Mouse (Mus musculus): ENCODE results near the gene Numb.

The Numb gene

DNA sequence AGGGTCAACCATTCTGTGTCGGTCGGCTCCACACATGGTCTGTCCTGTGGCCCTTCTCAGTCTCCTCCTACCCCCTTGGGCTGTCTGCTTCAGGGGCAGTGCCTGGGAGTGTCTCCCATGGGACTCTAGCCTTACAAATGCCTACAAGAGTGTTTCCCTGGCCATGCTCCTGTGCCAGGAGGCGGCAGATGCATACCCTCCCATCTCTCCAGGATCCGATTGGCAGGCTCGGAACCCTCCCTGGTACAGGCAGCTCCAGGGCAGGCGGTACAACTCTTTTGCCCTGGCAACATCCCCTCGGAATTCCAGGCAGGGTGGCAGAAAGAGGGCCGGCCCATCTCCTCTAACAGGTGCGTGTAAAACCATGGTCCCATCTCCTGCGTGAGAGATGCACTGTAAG lies 139.1 kb downstream of the Numb start:
- no peak for DNase-seq (ENCODE audit: low spot score)

DNA sequence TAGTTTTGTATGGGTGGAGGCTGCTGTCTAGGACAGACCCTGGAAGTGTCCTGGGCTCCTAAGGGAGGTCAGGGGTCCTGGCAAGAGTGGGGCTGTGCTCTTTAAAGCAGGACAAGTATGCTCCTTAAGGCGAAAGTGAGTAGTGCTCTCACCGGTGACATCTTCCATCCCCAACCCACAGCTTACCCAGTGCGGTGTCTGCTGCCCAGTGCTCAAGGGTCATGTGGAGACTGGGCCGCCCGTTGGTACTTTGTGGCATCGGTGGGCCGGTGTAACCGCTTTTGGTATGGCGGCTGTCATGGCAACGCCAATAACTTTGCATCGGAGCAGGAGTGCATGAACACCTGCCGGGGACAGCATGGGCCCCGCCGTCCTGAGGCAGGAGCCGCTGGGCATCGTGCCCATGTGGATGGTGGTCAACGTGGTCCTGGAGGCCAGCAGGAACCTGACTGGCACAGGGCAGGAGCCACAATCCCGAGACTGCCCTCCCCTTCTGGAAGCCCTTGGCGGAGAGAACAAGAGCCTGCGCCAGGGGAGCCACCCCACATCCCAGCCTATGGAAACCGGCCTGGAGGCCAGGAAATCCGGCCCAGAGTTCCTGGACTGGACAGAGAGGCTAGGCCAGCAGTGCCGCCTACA lies 140.0 kb downstream of the Numb start:
- DNase-seq (ENCODE audit: low spot score), result no peak

DNA sequence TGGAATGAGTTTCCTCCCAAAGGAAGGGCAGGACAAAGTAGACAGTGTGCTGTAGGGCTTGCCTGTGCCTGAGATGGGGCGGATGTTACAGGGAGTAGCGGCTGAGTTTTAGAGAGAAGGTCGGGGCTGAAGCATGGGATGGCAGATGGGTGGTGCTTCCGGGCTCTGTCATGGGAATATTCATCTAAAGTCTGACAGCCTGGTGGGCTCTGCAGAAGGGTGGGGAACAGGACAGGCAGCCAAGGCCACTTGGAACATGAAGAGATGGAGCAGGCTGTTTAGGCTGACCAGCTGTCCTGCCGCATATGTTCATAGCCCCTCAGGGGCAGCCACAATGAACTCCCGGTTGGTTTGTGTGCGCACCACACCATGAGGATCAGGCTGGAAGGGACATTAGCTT lies 140.5 kb downstream of the Numb start:
- no peak for DNase-seq (ENCODE audit: low spot score)

DNA sequence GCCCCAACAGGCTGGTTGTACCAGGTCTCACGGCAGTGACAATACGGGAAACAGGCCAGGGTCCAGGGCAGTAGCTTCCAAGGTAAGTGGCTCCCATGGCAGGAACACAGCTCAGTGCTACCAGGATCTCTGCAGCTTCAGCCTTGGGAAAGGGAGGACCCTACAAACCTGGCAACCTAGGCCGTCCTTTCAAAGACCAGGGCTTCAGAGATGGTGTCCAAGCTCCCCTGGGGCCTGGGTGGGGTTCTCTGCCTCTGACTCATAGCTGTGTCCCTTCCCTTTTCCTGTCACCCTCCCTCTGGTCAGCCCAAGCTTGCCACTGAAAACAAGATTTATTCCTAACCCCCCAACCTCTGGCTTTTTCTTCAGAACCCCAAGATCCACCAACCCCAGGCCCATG lies 141.6 kb downstream of the Numb start:
- DNase-seq (ENCODE audit: low spot score), result no peak

DNA sequence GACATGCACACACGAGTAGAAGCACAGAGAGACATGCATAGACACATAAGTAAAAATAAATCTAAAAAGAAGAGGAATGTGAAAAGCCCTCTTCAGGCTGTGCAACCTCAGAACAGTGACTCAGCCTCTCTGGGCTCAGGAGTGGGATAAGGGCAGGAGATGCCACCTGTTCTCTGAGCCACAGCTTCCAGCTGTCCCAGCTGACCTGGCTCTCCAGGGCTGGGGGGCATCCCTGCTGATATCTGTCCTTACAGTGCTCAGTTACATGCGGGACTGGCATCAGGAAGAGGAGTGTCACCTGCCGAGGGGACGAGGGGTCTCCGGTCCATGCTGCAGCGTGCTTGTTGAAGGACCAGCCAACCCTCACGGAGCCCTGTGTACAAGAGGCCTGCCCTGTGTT lies 145.0 kb downstream of the Numb start:
- no peak for DNase-seq (ENCODE audit: low spot score)

DNA sequence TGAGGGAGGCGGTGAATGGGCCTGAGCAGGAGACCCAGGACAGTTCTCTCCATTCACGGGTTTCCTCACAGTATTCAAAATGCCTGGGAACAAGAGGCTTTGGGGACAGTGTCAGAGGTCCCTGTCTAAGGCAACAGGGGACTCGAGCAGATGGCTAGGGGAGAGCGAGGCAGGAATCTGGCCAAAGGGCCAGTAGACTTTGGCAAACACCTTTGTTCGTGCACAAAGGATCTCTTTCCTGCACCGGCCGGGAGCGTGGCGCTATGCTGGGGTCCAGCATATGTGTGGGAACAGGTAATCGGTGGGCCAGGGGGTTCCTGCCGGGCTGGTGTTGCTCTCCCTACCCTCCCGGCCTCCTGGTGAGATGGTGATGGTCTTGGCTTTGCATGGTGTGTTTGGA lies 146.1 kb downstream of the Numb start:
- DNase-seq (ENCODE audit: low spot score), result no peak

DNA sequence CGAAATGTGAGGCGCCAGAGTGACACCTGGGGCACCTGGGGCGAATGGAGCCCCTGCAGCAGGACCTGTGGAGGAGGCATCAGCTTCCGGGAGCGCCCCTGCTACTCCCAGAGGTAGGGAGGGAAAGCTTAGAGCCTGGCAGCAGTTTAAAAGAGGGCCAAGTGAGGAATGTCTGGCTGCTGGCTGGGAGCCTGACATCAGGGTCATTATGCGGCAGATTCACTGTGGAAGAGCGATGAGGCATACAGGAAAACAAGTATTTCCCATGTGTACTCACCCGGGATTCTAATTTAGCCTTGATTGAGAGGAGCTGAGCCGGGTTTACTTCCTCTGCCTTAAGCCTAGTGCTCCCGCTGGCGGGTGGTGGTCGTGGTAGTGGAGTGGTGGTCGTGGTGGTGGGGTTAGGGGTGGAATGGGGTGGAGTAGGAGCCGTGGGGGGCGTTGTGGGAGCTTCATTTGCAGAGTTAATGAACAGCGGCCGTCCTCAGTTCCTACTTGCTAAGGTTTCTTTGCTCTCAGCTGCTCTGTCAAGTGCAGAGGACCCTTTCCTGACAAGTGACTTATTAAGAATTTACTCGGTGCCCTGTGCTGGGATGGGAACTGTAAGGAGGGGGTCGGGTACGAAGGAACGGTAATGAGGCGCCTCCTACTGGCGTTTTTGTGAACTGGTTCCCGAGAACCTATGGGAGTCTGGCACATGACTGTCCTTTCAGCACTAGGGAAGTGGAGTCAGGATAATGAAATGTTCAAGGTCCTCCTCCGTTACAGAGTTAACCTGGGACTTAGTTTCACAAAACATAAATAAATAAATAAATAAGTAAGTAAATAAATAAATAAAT lies 151.1 kb downstream of the Numb start:
- DNase-seq (ENCODE audit: low spot score), result peak; percentile 79

DNA sequence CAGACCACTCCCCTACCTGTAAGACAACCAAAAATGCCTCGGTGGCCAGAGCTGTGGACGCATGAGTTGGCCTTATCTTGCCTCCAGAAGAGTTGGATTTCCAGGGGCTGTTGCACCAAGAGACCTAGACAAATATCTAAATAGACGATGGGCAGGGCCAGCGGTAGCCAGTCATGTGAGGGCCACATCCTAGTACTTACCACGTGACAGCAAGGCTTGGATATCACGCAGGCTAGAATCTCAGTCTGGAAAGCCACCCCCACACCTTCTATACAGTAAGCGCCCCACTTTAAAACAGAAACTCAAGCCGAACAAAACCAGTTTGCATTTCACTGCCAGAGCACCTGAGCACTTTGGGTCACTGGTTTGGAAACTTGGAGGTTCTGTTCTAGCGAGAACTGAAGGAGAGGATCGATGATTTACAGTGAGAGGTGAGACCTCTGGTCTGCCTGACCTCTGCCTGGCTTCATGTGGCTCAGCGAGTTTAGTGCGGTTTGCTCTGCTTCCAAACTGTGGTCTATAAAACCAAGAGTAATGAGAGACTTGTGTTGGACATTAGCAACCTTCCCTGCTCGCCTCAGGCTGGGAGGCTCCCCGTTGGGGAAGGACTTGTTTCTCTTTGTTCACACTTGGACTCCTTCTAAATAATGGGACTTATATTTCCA lies 153.4 kb downstream of the Numb start:
- peak; percentile 22 for DNase-seq (ENCODE audit: low spot score)

DNA sequence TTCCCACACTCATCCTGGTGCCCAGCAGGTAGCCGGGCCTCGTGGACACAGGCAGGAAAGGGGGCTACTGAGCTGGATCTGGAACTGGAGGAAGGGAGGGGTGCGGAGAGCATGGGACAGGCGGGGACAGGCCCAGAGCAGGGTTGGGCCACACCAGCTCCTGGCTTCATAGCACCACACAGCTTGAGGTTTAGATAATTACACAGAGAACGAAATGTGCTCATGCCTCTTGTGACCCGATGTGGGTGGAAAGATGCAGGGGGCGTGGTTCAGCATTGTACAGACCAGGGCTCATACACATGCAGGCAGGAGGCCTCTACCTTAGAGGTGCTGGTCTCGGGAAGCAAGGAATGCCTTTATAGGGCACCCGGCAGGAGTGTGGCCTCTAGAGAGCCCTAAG lies 153.9 kb downstream of the Numb start:
- DNase-seq (ENCODE audit: low spot score), result no peak

DNA sequence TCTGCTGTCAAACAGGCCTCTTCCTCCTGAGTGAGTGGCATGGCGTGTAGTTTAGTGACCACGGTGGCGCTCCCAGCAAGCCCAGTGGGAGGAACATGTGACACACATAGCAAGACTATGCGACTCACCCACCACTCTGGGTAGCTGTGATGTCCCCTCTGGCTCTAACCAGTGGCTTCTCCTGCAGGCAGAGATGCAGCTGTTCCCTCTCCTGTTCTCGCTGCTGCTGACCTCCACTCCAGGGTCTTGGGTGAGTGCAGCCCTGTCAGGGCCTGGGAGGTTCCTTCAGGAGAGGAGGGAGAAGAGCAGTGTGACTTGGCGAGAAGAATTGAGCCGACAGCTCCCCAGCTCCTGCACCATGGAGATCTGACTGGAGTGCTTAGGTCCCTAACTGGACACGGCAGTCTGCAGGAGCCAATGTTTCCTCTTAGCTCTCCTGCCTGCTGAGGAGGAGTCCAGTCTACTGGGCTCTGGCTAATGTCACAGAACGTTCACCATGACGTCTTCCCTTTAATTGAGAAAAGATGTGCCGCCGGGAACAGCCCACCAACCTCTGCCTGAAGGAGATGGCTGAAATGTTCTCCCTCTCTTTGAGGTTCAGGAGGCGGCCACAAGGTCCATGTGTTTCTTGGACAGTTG lies 155.7 kb downstream of the Numb start:
- no peak for DNase-seq (ENCODE audit: low spot score)

DNA sequence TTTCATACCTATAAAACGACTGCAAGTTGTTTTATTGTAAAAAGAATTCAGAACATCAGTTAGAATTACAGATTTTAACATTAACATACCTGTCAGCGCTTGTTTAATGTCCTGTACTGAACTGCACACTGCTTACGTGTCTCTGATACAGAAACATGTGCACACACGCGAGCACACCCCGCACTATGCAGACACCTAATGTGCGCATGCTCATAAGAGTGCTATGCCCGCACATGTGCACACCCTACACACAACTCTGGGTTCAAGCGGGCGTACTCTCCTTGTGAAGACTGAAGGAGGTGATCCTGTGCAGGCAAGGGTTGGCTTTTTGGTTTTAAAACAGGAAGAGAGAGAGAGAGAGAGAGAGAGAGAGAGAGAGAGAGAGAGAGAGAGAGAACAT lies 157.2 kb downstream of the Numb start:
- no peak for DNase-seq (ENCODE audit: low spot score)

DNA sequence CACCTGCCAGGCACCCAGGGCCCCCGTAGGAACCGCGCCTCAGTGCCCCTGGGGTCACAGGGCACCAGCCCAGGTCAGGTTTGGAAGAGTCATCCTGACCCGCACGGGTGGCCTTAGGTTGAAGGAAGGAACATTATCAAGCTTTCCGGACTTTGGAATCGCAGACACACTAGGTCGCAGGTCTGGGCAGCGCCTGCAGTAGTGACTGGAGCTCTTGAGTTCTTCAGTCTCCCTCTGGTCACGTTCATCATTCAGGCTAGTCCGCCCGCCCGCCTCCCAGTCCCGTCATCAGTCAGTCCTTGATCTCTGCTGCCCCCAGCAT lies 157.7 kb downstream of the Numb start:
- DNase-seq (ENCODE audit: low spot score), result no peak

DNA sequence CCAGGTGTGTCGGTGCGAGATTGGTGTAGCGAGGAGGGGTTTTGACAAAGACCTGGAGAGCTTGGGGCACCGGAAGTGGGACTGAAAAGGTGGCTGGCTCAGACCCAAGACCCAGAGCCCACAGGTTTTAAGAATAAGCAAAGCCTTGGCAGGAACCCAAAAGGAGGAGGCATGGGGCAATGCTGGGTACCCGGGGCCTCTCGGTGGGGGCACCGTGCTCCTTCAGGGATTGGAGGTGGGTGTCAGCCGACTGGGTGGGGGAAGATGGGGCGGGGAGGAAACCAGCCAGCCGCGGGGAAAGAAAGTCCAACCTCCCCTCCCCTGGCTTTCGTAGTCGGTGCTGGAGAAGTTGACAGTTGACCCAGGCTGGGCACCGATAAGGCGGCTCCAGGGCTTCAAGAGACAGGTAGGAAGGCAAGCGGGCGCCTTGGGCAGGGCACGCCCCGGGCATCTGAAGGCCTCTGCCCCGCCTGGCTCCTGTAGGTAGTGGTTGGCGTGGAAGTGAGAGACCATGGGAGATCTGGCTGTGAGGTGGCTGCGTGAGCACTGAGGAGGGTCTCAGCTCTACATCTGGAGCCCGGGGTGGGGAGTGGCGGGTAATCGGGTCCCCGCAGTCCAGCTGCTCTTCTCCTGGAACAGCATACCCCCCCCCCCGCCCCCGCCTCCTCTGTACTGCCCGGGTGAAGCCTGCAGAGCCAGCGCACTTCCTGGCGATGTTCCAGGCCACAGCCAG lies 158.3 kb downstream of the Numb start, which contains the start of gene Papln:
Gene Papln (plus strand): TSS at position 324 of the 733 bp plus-strand sequence.
- DNase-seq (ENCODE audit: low spot score), result no peak

DNA sequence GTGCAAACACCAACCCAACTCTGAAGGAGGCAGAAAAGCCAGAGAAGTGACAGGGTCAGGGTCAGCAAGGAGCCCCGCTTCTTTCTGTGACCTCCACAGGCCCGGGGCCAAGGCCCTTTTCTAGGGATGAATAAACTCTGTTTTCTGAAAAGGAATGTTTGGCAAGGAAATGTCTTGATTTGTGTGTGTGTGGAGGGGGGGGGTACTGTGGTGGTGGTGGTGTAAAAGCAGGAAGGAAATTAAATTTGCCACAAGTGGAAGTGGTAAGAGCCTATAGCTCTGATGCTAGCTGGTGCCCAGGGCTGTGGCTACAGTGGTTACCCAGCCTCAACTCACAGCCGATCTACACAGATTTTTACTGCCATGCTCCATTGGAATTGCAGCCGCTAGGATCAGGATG lies 159.0 kb downstream of the Numb start:
- no peak for DNase-seq (ENCODE audit: low spot score)

DNA sequence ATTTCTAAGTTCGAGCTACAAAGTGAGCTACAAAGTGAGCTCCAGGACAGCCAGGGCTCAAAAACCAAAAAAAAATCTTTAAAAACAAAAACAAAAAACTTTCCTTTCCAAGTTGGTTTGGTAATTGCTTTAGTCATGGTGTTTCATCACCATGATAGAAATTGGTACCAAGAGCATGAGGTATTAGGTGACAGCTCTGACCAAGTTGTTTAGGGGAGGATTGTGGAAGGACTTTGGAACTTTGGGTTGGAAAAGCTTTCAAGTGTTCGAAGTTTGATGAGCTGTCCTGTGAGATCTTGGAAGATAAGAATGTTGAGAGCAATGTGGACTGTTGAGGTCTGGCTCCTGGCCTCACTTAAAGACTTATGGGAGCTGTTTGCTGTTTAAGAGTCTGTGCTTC lies 161.5 kb downstream of the Numb start:
- peak; percentile 57 for DNase-seq (ENCODE audit: low spot score)

DNA sequence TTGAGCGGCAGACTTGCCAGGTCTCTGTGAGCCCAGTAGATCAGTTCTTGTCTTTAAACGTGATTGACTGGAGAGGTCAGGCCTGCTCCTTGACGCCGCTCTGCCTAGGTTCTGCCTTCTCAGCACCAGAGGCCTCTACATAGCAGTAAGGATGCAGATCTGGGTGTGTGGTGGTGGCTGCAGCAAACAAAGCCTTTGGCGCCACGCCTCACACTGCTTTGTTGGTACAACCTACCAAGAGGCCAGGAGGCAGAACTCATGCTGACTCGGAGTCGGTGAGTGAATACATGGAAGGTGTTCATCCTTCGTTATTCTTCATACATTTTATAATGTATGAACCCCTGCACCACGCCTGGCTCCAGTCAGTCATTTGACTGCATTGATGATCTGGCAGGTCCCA lies 163.0 kb downstream of the Numb start:
- no peak for DNase-seq (ENCODE audit: low spot score)

DNA sequence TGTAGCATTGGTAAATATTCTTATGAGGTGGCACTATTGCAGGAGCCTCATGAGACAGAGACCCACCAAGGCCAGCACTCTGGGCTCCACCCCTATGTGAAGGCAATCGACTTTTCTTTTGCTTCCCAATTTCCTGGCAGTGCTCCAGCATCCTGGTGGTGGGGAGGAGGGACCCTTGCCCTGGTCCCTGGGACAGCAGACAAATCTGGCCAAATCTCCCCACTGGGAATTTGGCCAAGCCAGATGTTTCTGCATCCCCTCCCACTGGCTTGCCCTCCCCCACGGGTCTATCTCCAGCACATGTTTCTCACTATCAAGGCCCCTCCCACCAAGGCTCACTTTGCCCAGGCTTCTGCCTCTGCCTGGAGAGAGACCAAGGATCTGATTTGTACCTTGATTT lies 169.2 kb downstream of the Numb start:
- peak; percentile 82 for DNase-seq (ENCODE audit: low spot score)

DNA sequence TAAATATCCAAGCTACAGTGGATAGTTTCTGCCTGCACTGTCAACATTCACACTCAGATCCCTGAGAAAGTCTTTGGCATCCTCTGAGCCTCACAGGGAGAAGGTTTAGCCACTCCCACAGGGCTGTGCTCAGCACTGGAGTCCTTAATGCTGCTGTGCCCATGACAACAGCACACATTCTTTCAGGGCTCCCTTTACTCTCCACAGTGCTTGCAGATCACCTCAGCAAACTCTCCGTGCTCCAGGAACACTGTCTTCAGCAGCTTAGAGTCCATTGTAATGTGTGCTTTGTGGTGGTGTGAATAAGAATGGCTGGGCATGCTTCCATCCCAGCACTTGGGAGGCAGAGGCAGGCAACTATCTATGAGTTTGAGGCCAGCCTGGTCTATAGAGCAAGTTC lies 172.5 kb downstream of the Numb start:
- no peak for DNase-seq (ENCODE audit: low spot score)
